Mouse (Mus musculus) embryo, embryonic 11.5 days (tissue): ENCODE measurements around the gene Nxt1.

Experiments used
- DNase-seq: peaks from one replicate; pipeline ENCODE4 v3.0.0-alpha.2; 2012; ENCODE audit warnings: low read depth, low spot score

Nxt1 gene

GRCm38 (mm10) chr2:148672199-148673096, at the start of gene Nxt1:
TSS of gene Nxt1 (plus strand) at chr2:148672601.
- DNase-seq: peak; percentile 94

DNA sequence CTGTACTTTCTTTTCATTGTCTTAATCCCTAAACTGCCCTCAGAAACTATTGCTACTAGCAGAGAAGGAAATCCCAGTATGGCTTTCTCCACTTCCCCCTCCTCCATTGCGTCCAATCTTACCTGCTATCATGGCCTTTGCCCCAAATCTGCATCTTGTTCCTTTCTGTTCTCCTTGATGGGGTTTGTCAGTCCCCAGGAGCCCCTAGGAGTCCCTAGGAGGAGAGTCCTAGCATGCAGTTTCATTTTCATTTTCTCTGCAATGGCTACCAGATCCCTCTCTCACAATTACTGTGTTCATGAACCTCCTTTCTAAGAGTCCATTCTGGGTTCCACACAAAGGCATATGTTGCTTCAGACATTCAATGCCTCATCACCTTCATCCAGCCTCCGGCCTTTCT, 49.3 kb upstream of the Nxt1 start:
- DNase-seq: no peak

GRCm38 (mm10) chr2:148624484-148624883, 47.9 kb upstream of the Nxt1 start:
- DNase-seq: no peak

DNA sequence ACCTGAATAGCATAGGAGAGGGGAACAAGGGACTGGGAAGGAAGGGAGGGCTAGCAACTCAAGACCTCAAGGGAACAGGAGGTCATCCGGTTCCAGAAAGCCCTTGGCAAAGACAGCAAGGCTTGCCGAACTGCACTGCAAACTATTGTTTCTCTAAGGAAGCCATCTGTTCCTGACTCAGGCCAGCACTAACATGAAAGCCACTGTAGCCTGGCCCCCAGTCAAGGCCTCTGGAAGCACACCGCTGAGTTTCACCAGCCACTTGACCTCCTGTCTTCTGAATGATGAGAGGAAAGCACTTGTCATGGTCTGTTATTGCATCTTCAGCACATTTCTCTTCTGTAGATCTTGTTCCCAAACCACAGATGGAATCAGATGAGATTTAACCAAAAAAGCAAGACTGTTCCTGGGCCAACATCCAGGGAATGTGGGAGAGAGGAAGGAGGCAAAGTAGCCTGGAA, 45.4 kb upstream of the Nxt1 start:
- no peak for DNase-seq

- no peak for DNase-seq
Observed at GRCm38 (mm10) chr2:148631011-148631410, 41.4 kb upstream of the Nxt1 start.

GRCm38 (mm10) chr2:148631602-148632001, 40.8 kb upstream of the Nxt1 start:
- no peak for DNase-seq

DNA sequence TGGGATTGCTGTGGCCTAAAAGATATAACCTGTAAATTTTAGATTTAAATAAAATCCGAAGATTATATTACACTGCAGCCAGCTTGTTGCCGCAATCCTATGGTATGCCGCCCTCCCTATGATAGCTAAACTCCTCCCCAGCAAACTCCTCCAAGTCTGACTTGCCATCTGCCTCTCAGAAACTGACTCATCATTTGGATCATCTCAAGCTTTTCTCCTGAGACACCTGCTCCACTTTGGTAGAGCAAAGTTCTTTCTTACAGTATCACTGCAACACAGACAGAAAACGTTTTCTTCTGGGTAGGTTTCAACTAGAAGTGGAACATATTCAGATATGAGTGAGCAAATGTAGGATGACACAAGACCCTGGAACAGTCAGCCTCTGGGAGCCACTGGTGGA, 37.9 kb upstream of the Nxt1 start:
- no peak for DNase-seq

GRCm38 (mm10) chr2:148642610-148643370, 29.6 kb upstream of the Nxt1 start:
- DNase-seq: no peak

DNA sequence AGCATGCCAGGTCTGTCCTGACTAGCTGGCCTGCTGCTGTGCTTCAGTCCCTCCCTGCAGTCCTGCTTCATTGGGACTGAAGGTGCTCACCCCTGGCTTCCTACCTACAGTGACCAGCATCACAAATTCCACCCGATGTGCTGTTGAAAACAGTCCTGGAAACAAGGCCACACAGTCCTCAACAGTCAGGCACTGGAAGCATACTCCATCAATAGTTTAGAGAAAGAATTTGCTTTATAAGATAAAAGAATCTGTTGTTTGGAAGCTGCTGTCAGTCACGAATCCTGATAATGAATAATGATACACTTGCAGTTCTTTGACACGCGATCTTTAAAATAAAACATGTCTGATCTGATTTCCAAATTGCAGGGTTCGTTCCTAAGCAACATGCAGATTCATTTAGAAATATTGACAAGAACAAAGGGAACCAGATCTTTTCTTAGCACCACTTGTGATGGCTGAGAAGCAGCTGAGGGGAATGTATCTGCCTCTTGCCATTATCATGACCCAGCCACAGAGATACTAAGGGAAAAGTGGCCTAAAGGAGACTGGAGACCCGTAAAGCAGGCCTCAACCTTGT, 27.9 kb upstream of the Nxt1 start:
- DNase-seq: no peak

DNA sequence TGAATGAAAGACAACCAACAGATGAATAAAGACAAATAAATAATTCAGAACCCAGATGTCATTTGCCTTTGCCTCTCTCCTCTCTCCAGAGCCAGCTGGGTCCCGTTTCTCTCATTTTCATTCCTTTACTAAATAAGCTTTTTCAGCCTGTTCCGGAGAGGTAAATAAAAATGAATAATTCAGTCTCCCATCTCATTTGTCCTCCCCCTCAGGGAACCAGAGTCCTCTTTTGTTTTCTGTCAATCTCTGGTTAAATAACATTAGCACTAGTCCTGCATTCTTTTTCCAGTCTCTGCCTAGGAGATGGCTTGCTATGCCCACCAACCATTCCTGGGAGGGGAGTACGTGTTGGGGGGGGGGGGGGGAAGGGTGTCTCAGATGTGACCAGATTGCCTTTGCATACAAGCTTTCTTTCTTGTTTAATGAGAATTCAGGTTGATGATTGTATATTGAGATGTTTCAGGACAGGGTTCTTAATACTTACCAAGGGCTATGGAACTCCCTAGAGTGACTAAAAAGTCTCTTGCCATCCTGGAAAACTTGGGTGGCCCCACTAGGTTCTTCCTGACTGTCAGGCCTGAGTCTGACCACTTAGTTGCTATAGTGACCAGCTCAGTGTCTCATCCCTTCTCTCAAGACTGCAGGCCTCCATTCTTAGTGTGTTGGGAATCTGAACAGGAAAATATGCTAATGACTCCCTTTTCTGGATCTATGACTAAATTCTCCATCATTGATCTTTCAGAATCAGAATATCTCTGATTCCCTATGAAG, 21.6 kb upstream of the Nxt1 start:
- no peak for DNase-seq

DNA sequence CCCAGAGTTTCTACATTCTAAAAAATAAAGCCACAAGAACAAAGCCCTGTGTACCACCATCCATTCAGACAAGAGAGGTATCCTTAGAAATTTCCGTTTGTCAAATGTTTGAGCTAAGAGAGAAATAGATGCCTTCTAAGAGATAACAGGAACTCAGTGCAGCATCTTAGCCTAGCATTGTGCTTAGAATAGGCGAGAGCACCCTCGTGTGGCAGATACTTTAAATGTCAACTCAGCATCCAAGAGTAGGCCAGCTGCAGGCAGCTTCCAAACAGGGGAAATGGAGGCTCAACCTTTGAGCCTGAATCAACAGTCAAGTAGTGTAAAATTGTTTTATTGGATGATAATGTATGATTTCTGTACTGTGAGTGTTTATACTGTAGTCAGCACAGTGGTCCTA, 17.4 kb upstream of the Nxt1 start:
- DNase-seq: no peak

- DNase-seq: no peak
Observed at GRCm38 (mm10) chr2:148663458-148663857, 8.9 kb upstream of the Nxt1 start.

DNA sequence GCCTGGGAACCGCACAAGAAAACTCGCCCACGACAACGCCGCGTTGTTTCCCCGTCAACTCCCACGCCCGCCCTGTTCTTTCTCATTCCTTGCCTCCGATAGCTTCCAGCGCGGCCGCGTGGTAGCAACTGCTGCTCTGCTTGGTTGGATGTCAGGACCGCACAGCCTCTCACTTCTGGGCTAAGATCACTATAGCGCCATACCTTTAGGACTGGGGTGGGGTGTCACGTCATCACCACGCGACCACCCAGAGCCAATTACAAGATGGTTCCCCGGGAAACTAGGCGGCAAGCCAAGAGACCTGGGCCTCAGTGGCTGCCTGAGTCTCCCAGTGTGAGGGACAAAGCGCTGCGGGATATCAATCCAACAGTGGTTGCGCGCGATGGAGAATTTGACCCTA, 5.4 kb downstream of the Nxt1 start:
- peak; percentile 72 for DNase-seq

- peak; percentile 56 for DNase-seq
Observed at GRCm38 (mm10) chr2:148679346-148679745, 6.9 kb downstream of the Nxt1 start.

DNA sequence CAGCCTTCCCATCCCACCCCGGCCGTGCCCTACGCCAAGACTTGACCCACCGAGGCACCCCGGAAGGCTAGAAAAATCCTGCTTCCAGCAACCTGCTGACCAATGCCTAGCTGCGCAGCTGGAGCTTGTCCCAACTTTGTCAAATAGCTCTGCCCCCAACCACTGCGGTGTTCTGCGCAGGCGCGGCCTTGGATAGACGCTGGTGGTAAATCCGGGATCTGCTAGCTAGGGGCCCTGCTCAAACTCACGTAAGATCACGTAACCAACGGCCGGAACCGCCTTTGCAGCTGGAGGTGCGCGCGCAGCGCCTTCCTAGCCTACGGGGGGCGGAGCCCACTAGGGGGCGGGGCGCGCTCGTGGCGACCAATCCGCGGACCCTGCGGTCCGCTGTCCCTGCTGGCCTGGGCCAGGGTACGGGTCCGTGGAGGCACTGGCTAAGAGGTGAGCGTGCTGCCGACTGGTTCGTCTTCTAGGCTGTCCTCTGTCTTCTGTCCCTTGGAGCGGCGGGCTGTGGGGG, 8.4 kb downstream of the Nxt1 start, which contains the start of gene Gzf1:
TSS of gene Gzf1 (plus strand) at position 249 of the 517 bp plus-strand sequence.
- DNase-seq: peak; percentile 99

DNA sequence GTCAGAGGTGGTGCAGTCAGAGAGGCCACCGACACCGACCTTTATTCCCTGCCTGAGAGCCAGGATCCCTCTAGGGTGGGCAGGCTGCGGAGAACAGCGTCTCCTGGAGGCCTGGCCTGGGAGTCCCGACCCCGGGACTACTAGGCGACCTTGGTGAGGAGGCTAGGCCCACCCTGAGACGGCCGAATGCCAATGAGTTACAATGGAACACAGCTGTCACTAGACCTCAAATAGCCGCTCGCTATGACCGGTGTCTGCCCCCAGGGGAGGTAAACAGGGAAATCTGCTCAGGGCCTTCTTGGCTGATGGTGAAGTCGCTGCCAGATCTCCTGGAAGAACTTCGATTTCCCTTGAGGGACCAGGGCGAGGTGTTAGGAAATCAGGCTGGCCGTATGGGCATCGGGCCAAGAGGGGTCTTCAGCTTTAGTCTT, 9.1 kb downstream of the Nxt1 start:
- DNase-seq: no peak

DNA sequence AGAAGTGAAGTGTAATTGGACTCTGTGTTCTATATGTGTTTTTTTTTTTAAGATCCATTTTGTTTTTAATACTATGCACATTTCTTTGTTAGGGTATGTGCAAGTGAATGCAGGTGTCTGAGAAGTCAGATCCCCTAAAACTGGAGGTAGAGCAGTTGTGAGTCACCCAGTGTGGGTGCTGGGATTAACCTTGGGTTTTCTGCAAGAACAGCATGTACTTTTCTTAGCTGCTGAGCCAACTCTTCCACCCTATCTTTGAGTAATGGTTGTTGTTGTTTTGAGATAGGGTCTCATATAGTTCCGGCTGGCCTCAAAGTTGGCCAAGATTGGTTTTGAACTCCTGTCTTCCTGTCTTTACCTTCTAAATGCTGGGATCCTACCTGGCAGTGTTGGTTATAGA, 10.6 kb downstream of the Nxt1 start:
- DNase-seq: no peak

DNA sequence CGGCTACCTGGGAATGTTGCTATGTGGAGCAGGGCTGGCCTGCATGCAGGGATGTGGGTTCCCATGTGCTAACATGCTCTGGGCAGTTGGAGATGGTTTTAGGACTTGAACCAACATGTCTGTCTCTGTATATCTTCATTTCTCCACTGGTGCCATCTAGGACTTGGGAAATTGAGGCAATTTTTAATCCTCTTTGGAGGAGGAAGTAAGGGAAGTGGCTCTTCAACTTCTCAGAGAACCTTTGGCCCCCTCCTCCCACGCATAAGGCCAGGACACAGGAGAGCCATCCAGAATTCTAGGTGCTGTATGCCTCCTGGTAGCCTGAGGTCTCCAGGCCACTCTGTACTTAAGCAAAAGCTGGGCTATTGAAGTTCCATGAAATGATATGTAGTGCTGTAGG, 12.6 kb downstream of the Nxt1 start:
- no peak for DNase-seq

GRCm38 (mm10) chr2:148685709-148686108, 13.3 kb downstream of the Nxt1 start:
- DNase-seq: no peak

- no peak for DNase-seq
Observed at GRCm38 (mm10) chr2:148686862-148687261, 14.5 kb downstream of the Nxt1 start.

GRCm38 (mm10) chr2:148687971-148688370, 15.6 kb downstream of the Nxt1 start:
- DNase-seq: no peak
